Mouse (Mus musculus): Measurements from ENCODE around the gene P2rx5. TPM values are rescaled to one million over a fixed set of nuclear protein-coding genes. Genes with fewer than 3 reads are reported as not detected.

Gene P2rx5
- polyA plus RNA-seq (2016; fragmentation: Nextera tagmentation; extraction: Ambion mirVana): 0.32 and 0.54 TPM in 2 replicates

DNA sequence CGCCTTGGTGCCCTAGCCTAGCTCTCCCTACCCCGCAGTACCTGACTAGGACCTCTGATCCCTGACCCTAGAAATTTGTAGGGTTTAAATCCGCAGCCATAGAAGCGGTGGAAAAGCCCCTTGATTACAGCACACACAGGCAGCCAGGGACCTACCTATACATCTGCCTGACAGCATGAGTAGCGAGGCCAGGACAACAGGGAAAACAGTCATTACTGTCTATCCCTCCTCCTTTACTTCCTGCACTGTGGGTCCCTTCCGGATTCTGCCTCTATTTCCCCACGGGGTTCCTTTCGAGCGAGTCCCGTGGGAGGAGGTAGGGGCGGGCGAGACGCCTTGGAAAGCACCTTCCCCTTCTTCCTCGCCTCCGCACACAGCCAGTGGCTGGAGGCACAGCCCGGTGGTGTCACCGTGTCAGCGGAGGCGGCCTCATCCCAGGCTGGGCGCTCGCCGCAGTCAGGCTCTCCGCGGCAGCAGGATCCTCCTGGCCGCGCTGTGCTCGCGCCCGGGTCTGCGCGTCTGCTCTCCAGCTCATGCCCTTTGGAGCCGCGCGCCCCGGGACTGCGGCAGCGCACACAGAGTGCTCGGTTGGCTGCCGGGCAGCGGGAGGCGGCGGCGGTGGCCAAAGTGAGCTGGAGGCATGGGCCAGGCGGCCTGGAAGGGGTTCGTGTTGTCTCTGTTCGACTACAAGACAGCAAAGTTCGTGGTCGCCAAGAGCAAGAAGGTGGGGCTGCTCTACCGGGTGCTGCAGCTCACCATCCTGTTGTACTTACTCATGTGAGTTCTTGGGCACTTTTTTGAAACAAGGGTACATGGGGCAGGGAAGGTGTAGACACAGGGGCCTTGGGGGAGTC is at the start of gene P2rx5:
TSS of gene P2rx5 (plus strand) at position 465 of the 854 bp plus-strand sequence.
- peaks cover 64% of the 10 kb centered on the region for H3K27me3 ChIP-seq (replicated peaks)
- peaks cover 10% of the 10 kb centered on the region; the same call in 1 of the 2 replicates for H3K4me1 ChIP-seq
- 3% methylated on average over 49 of the region's 49 CpGs for WGBS (ENCODE audit: insufficient replicate concordance)
- peak within 1 kb of the TSS; percentile 42 for H3K4me3 ChIP-seq
- ATAC-seq: 0 out of 2 replicates have a peak, but pooled peaks have one; percentile 25
- H3K9ac ChIP-seq: peak within 1 kb of the TSS; percentile 25; the same call in 1 of the 2 replicates
- H3K27ac ChIP-seq: no peak within 1 kb of the TSS
- H3K36me3 ChIP-seq: no peaks in the 10 kb centered on the region
- H3K4me2 ChIP-seq: peak within 1 kb of the TSS; percentile 62
- no peaks in the 10 kb centered on the region for H3K9me3 ChIP-seq (replicated peaks)

DNA sequence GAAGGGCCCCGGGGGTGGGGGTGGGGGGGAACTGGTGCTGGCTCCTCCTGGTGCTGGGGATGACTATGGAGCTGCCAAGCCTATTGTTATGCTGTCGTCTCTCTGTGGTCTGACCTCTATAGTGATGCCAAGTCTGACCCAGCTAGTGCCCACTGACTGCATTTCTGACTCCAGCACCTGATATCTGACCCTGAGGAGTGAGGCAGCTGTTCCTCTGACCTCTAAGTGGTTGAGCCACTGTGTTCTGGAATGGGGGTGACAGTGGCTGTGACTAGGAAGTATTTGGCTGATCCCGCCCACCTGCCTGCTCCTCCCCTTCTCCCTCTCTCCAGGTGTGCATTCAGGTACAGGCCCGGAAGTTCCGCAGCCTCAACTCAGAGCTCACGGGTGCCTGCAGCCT is 48.8 kb upstream of the P2rx5 start:
- Histone ChIP-seq H3K36me3 (no peaks in the 10 kb centered on the region), H3K4me2 (no peak overlapping the region), H3K27me3 (replicated peaks) (no peaks in the 10 kb centered on the region), H3K9me3 (replicated peaks) (no peaks in the 10 kb centered on the region), H3K4me1 (peaks cover 24% of the 10 kb centered on the region), H3K9ac (no peak overlapping the region), H3K4me3 (no peak overlapping the region), H3K27ac (no peak overlapping the region)
- WGBS (ENCODE audit: insufficient replicate concordance): 60% methylated on average over 6 of the region's 6 CpGs
- ATAC-seq: no peak

DNA sequence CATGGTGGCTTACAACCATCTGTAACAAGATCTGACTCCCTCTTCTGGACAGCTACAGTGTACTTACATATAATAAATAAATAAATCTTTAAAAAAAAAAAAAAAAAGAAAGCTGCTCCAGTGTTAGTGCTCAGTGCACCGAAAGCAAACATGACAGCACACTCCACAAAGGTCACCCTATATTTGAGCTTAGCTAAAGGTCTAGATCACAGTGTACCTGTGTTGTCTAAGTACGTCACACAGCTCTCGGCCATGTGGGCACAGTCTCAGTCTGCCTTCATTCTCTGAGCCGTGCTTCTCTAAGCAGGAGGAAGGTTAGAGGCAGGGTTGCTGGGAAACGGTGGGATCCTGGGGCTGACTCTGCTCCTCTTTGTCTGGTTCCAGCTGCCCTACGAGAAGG is 33.7 kb upstream of the P2rx5 start:
- Histone ChIP-seq H3K9ac (no peak overlapping the region), H3K4me2 (no peak overlapping the region), H3K27ac (no peak overlapping the region), H3K27me3 (replicated peaks) (no peaks in the 10 kb centered on the region), H3K4me3 (no peak overlapping the region), H3K4me1 (peaks cover 5% of the 10 kb centered on the region; the same call in 1 of the 2 replicates), H3K36me3 (peaks cover 29% of the 10 kb centered on the region), H3K9me3 (replicated peaks) (no peaks in the 10 kb centered on the region)
- WGBS (ENCODE audit: insufficient replicate concordance): 80% methylated on average over 6 of the region's 6 CpGs
- ATAC-seq: no peak

DNA sequence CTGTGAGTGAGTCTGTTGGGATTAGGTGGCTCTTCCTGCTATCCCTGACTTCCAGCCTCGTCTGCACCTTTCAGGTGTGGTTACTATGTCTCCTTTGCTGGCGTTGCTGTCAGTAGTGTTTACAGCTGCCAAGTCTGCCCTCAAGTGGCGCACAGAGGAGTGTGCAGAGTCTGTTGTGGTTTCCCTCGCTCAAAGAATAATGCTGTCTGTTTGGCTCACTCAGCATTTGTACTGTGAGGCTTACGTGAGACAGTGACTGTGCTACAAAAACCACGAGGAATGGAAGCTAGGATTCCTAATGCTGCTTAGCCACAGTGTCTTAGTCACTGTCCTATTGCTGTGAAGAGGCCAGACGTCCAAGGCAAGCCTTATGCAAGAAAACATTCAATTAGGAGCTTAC is 29.2 kb upstream of the P2rx5 start:
- H3K4me3 ChIP-seq: no peak overlapping the region
- H3K4me1 ChIP-seq: peaks cover 42% of the 10 kb centered on the region
- peaks cover 55% of the 10 kb centered on the region for H3K36me3 ChIP-seq
- no peak overlapping the region for H3K27ac ChIP-seq
- no peak for ATAC-seq
- no peaks in the 10 kb centered on the region for H3K9me3 ChIP-seq (replicated peaks)
- 64% methylated on average over 7 of the region's 7 CpGs for WGBS (ENCODE audit: insufficient replicate concordance)
- no peak overlapping the region for H3K9ac ChIP-seq
- H3K4me2 ChIP-seq: no peak overlapping the region
- no peaks in the 10 kb centered on the region for H3K27me3 ChIP-seq (replicated peaks)

DNA sequence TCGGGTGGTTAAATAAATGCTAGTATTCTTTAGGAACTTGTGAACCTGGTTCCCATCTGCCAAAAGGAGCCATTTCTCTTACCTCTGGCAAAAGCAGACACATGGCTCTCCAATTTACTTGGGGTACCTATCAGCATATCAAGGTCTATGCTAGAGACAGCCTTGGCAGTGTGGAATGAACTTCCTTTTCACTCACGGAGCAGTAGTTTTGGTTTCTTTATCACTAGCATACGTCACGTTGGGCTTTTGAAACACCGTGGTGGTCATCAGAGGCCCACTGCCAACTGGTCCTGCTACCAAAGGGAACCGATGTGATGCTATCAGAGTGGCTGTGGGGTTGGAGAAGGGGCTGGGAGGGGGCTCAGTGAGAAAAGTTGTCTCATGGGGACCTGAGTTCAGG is 27.2 kb upstream of the P2rx5 start:
- H3K4me3 ChIP-seq: no peak overlapping the region
- ATAC-seq: no peak
- peaks cover 56% of the 10 kb centered on the region for H3K4me1 ChIP-seq
- no peak overlapping the region for H3K27ac ChIP-seq
- H3K9me3 ChIP-seq (replicated peaks): no peaks in the 10 kb centered on the region
- H3K9ac ChIP-seq: no peak overlapping the region
- H3K4me2 ChIP-seq: peak overlapping the region; percentile 85; the same call in 1 of the 2 replicates
- H3K27me3 ChIP-seq (replicated peaks): no peaks in the 10 kb centered on the region
- WGBS (ENCODE audit: insufficient replicate concordance): 60% methylated on average over 6 of the region's 6 CpGs
- peaks cover 54% of the 10 kb centered on the region for H3K36me3 ChIP-seq

DNA sequence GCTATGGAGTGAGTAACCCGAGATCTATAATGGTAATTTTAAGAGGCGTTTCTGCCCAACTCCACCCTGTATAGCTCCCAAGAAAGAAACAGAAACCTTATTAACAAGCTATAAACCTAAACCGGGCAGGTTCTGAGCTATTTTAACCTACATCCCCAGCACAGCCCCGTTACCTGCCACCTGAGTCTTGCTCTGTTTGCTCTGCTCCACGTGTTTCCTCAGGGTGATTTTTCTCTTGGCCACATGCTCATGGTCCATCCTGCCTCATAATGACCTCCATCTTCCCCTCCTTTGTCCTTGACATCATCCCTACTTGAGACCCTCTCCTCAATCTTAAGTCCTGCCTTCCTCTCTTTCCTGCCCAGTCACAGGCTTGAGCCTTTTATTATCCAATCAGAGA is 26.0 kb upstream of the P2rx5 start:
- peak overlapping the region; percentile 85 for H3K4me2 ChIP-seq
- H3K4me3 ChIP-seq: peak overlapping the region; percentile 98; the same call in 1 of the 2 replicates
- H3K4me1 ChIP-seq: peaks cover 61% of the 10 kb centered on the region
- WGBS (ENCODE audit: insufficient replicate concordance): 85% methylated on average over 5 of the region's 5 CpGs
- peaks cover 54% of the 10 kb centered on the region for H3K36me3 ChIP-seq
- H3K9me3 ChIP-seq (replicated peaks): no peaks in the 10 kb centered on the region
- H3K9ac ChIP-seq: peak overlapping the region; percentile 97
- H3K27ac ChIP-seq: no peak overlapping the region
- no peak for ATAC-seq
- H3K27me3 ChIP-seq (replicated peaks): no peaks in the 10 kb centered on the region

DNA sequence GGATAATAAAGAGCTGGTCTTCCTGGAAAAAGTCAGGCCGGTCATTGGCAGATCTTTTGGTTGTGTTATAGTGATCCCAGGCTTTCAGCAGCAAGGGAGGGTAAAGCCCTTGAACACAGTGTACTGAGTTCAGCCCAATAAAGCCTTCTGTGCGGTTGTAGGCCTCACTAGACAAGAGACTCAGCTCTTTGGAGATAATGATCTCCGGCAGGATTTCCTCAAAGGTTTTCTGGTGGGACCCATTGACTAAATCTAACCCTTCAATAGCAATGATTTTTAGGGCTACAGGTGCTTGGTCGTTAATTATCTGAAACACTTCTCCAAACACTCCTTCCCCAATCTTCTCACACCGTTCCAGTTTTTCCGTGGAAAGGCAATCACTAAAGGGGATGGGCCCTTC is 23.6 kb upstream of the P2rx5 start:
- H3K9me3 ChIP-seq (replicated peaks): no peaks in the 10 kb centered on the region
- peak overlapping the region; percentile 98 for H3K4me3 ChIP-seq
- no peak overlapping the region for H3K27ac ChIP-seq
- H3K4me1 ChIP-seq: peaks cover 55% of the 10 kb centered on the region
- no peak for ATAC-seq
- peak overlapping the region; percentile 85 for H3K4me2 ChIP-seq
- peaks cover 44% of the 10 kb centered on the region for H3K36me3 ChIP-seq
- peak overlapping the region; percentile 97 for H3K9ac ChIP-seq
- H3K27me3 ChIP-seq (replicated peaks): no peaks in the 10 kb centered on the region; the same call in 1 of the 2 replicates
- WGBS (ENCODE audit: insufficient replicate concordance): 40% methylated on average over 6 of the region's 6 CpGs

DNA sequence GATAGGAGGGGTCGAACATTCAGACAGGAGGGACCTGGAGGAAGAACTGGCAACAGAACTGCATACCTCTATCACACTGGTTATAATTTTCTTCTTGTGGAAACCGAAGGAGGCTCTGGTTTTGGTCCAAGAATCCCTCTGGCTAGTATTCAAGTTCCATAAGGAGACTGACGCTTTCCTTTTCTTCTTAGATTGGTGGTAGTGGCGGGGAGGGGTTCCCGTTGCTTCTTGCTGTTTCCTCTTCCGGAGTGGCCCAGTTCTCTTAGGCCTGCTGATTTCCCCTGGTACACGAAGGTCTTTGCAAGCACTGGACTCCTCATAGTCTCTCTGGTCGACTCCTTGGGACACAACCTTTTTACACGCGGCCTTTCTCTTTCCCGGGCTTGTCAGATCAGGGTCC is 23.1 kb upstream of the P2rx5 start:
- ATAC-seq: no peak; the same call in 1 of the 2 replicates
- Histone ChIP-seq H3K36me3 (peaks cover 41% of the 10 kb centered on the region), H3K4me2 (peak overlapping the region; percentile 85), H3K27ac (peak overlapping the region; percentile 77), H3K4me3 (peak overlapping the region; percentile 98), H3K9me3 (replicated peaks) (no peaks in the 10 kb centered on the region), H3K4me1 (peaks cover 53% of the 10 kb centered on the region), H3K27me3 (replicated peaks) (no peaks in the 10 kb centered on the region; the same call in 1 of the 2 replicates), H3K9ac (peak overlapping the region; percentile 97)
- 12% methylated on average over 11 of the region's 11 CpGs for WGBS (ENCODE audit: insufficient replicate concordance)

DNA sequence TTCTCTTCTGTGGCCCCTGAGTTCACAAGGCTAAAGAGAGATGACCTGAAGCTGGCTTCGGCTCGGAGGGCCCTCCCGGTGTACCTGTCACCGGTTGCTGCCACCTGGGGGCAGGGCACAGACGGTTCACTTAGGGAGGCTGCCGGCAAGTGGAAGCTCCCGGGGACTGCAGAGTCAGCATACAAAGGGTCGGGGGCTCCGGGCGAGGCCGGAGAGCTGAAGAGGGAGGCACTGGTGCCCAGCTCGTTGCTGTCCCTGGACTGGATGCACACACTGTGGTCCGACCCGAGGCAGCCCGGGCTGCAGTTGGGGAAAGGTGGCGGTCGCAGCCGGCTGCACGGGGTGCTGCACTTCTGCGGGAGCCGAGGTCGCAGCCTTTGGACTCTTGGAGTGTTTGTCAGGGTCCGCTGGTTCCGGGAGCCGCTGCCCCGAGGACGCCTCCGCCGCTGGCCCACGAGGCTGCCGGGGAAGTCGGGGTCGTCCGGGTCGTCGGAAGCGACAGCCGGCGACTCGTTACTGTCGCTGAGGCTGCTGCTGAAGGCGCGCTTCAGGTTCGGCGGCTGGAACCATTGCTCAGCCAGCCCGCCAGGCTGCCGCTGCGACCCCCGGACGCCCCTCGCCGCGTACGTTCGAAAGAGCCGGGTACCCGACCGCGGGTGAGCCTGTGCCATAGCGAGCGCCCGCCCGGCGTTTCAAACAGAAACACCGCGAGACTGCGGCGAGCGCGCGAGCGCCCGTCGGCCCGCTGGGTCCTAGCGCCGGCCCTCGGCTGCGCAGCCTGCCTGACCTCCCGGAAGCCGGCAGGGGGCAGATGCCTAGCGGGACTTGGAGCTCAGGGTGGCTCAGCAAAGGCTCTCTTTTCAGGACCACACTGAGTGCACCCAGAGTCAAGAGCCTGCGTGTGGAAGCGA is 22.4 kb upstream of the P2rx5 start, which contains the start of gene Haspin:
TSS of gene Haspin (minus strand) at position 704 of the 911 bp plus-strand sequence.
- Histone ChIP-seq H3K4me2 (peak within 1 kb of the TSS; percentile 85), H3K4me3 (peak within 1 kb of the TSS; percentile 98), H3K4me1 (peaks cover 50% of the 10 kb centered on the region), H3K36me3 (peaks cover 33% of the 10 kb centered on the region), H3K9ac (peak within 1 kb of the TSS; percentile 97), H3K9me3 (replicated peaks) (no peaks in the 10 kb centered on the region), H3K27ac (peak within 1 kb of the TSS; percentile 77), H3K27me3 (replicated peaks) (no peaks in the 10 kb centered on the region; the same call in 1 of the 2 replicates)
- WGBS (ENCODE audit: insufficient replicate concordance): under 1% methylated on average over 84 of the region's 84 CpGs
- peak; percentile 88 for ATAC-seq

DNA sequence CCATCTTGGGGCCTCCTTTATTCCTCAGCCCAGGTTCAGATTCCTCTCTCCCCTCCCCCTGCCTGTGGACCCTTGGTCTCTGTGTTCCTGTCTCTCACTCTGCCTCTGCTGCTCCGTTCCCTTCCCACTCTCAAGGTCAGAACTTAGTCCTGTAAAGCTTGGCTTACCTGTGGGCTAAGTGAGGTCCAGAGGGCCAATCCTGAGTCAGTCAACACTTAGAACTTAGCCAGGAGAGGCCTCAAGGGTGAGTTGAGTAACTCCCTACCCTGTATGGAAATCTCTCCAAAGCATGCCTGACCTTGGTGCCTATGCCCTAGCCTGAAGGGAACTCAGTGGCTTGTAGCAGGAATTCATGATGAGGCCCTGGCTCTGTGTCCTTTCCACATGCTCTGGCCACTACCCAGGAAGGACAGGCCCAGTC is 15.9 kb upstream of the P2rx5 start:
- Histone ChIP-seq H3K9ac (no peak overlapping the region), H3K4me2 (no peak overlapping the region), H3K27ac (no peak overlapping the region), H3K27me3 (replicated peaks) (no peaks in the 10 kb centered on the region; the same call in 1 of the 2 replicates), H3K9me3 (replicated peaks) (no peaks in the 10 kb centered on the region), H3K4me3 (no peak overlapping the region), H3K36me3 (no peaks in the 10 kb centered on the region), H3K4me1 (no peaks in the 10 kb centered on the region)
- ATAC-seq: no peak
- WGBS (ENCODE audit: insufficient replicate concordance): 61% methylated on average over 1 of the region's 1 CpGs

DNA sequence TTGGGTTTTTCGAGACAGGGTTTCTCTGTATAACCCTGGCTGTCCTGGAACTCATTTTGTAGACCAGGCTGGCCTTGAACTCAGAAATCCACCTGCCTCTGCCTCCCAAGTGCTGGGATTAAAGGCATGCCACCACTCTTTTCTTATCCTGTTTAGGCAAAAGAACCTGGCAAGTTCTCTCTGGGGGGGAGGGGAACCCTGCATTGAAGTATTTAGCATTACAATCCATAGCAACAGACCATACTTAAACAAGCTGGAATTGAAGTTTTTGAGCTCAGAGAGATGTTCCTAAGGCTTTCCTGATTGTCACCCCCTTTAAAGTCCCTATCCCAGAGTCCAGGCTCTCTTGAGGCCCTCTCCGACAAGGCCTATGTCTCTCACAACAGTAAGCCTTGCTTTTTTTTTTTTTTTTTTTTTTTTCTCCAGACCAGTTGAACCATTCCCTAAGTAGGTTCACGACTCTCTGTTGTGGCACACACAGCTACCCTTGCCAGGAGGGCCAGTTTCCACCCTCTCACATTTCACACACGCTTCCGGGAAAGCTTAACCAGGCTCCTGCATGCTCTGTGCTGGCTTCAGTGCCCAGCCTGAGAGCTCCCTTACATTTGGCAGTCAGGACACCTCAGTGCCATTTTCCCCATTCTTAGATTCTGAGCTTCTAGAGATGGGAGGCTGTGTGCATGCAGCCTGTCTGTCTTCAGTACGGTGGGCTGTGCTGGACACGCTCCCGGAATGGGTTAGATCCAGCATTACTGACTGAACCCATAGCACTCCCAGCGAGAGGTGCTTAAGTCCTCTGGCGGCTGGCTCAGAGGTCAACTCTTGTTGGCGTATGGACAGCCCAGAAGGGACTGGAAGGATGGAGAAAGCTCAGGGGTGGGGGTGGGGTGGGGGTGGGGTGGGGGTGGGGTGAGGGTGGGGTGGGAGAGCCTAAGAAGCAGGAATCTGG is 13.9 kb upstream of the P2rx5 start:
- Histone ChIP-seq H3K27ac (no peak overlapping the region), H3K9me3 (replicated peaks) (no peaks in the 10 kb centered on the region), H3K4me3 (no peak overlapping the region), H3K27me3 (replicated peaks) (no peaks in the 10 kb centered on the region; the same call in 1 of the 2 replicates), H3K4me2 (no peak overlapping the region), H3K9ac (no peak overlapping the region), H3K36me3 (no peaks in the 10 kb centered on the region), H3K4me1 (no peaks in the 10 kb centered on the region)
- no peak for ATAC-seq
- 56% methylated on average over 11 of the region's 11 CpGs for WGBS (ENCODE audit: insufficient replicate concordance)
